Mouse (Mus musculus) heart, embryonic 14.5 days (tissue): Measurements from ENCODE around the gene Crip2. TPM values are rescaled to one million over a fixed set of nuclear protein-coding genes. Genes with fewer than 3 reads are reported as not detected.

Experiments
- ATAC-seq: fragments of 200-750 bp; cut with Nextera tagmentation; 2 replicates; pipeline ENCODE4 v1.8.0; 2017; ENCODE audit warnings: low read depth, moderate TSS enrichment; ENCODE audit not compliant: insufficient number of reproducible peaks, insufficient read depth, low FRiP score
- H3K27ac ChIP-seq, 2 experiments: fragments of 200-500 bp in 1 of 2; fragments of 300-500 bp in 1 of 2; sonication (generic) in 1 of 2; replicated peaks in 1 of 2; 2 replicates each; pipeline ENCODE4 v1.5.1; 2012 to 2014; ENCODE audit warnings: low read depth in 2 of 2, low read length in 2 of 2, control low read depth in 1 of 2, mild to moderate bottlenecking in 1 of 2, mixed read lengths in 1 of 2; ENCODE audit not compliant: control insufficient read depth in 1 of 2, insufficient read depth in 1 of 2
- H3K27me3 ChIP-seq: fragments of 300-500 bp; sonication (generic); 2 replicates; pipeline ENCODE4 v1.6.1; 2014; ENCODE audit warnings: mild to moderate bottlenecking, low read length, control low read depth; ENCODE audit not compliant: control insufficient read depth, insufficient read depth
- H3K36me3 ChIP-seq: fragments of 300-500 bp; sonication (generic); 2 replicates; pipeline ENCODE4 v1.6.1; 2014; ENCODE audit warnings: mild to moderate bottlenecking, control low read depth, low read length, mixed read lengths; ENCODE audit not compliant: control insufficient read depth, insufficient read depth
- H3K4me1 ChIP-seq, 2 experiments: fragments of 200-500 bp in 1 of 2; fragments of 300-500 bp in 1 of 2; sonication (generic) in 1 of 2; 2 replicates each; pipeline ENCODE4 v1.6.1; 2012 to 2014; ENCODE audit warnings: low read length in 2 of 2, control low read depth in 1 of 2, mixed read lengths in 1 of 2; ENCODE audit not compliant: control insufficient read depth in 2 of 2, insufficient read depth in 2 of 2
- H3K4me2 ChIP-seq: fragments of 300-500 bp; sonication (generic); 2 replicates; pipeline ENCODE4 v1.6.1; 2014; ENCODE audit warnings: mild to moderate bottlenecking, low read length
- H3K4me3 ChIP-seq, 2 experiments: fragments of 200-500 bp in 1 of 2; fragments of 300-500 bp in 1 of 2; sonication (generic) in 1 of 2; 2 replicates each; pipeline ENCODE4 v1.5.1; 2012 to 2014; ENCODE audit warnings: low read length in 2 of 2, mild to moderate bottlenecking in 2 of 2, control low read depth in 1 of 2, low read depth in 1 of 2, moderate library complexity in 1 of 2; ENCODE audit not compliant: control insufficient read depth in 1 of 2, insufficient read depth in 1 of 2
- H3K9ac ChIP-seq: fragments of 300-500 bp; sonication (generic); 2 replicates; pipeline ENCODE4 v1.6.1; 2014; ENCODE audit warnings: mild to moderate bottlenecking, low read length
- H3K9me3 ChIP-seq: fragments of 300-500 bp; sonication (generic); 2 replicates; pipeline ENCODE4 v1.6.1; 2016; ENCODE audit warnings: low read length, control low read depth; ENCODE audit not compliant: control insufficient read depth
- WGBS: fragments of 180-500 bp; shearing (Covaris S2); extraction: QIAGEN DNeasy Blood & Tissue Kit; methylation state at CpG from one replicate; pipeline ENCODE4 v1.1.7; 2014; 5-methylcytosine and 5-hydroxymethylcytosine counted together
- polyA plus RNA-seq: library from polyadenylated mRNA; unstranded; fragments of >200 nt; fragmentation: Nextera tagmentation; extraction: Ambion mirVana; gene quantifications from 2 replicates; pipeline ENCODE4 v1.2.1, GENCODE M21; 2014

The Crip2 gene
- polyA plus RNA-seq, 1 experiment from 2014 or later = 1,706 TPM

- Histone ChIP-seq H3K9ac (peak overlapping the region; percentile 99), H3K4me2 (0 out of 2 replicates have a peak overlapping the region, but pooled peaks have one; percentile 96)
These were observed 4.8 kb downstream of the Crip2 start for GRCm38 (mm10) chr12:113144886-113145285.

GRCm38 (mm10) chr12:113145591-113145990 lies 5.6 kb downstream of the Crip2 start:
- Histone ChIP-seq H3K27me3 (no peaks in the 10 kb centered on the region), H3K4me3 (no peak overlapping the region), H3K36me3 (peaks cover 55% of the 10 kb centered on the region), H3K4me1 (peaks cover 54 to 68% of the 10 kb centered on the region in 2 experiments), H3K9ac (peak overlapping the region; percentile 63; the same call in 1 of the 2 replicates), H3K4me2 (peak overlapping the region; percentile 46; the same call in 1 of the 2 replicates), H3K27ac (peak overlapping the region; percentile 21 to 72; a peak in 2 of 4 replicates), H3K9me3 (no peaks in the 10 kb centered on the region)
- no peak for ATAC-seq
- 80% methylated on average over 5 of the region's 5 CpGs for WGBS

More at GRCm38 (mm10) chr12:113144886-113145285, 4.8 kb downstream of the Crip2 start:
- H3K27ac ChIP-seq = peak overlapping the region in 1 of 2 experiments; percentile 55; a peak in 2 of 4 replicates
- no peak for ATAC-seq
- WGBS = 83% methylated on average over 16 of the region's 16 CpGs
- no peaks in the 10 kb centered on the region for H3K9me3 ChIP-seq
- no peak overlapping the region for H3K4me3 ChIP-seq
- H3K36me3 ChIP-seq = peaks cover 55% of the 10 kb centered on the region
- H3K4me1 ChIP-seq = peaks cover 53 to 66% of the 10 kb centered on the region in 2 experiments
- H3K27me3 ChIP-seq = no peaks in the 10 kb centered on the region

GRCm38 (mm10) chr12:113146112-113147057 lies 6.3 kb downstream of the Crip2 start, which contains the start of gene Crip1:
Gene Crip1 (plus strand): TSS chr12:113146316.
- peaks cover 53% of the 10 kb centered on the region for H3K36me3 ChIP-seq
- peak within 1 kb of the TSS; percentile 99 for H3K9ac ChIP-seq
- H3K4me3 ChIP-seq = peak within 1 kb of the TSS in 1 of 2 experiments; percentile 4; a peak in 2 of 4 replicates
- H3K27me3 ChIP-seq = no peaks in the 10 kb centered on the region
- ATAC-seq = no peak
- H3K9me3 ChIP-seq = no peaks in the 10 kb centered on the region
- peak within 1 kb of the TSS; percentile 68 to 72 for H3K27ac ChIP-seq
- peaks cover 61 to 76% of the 10 kb centered on the region in 2 experiments for H3K4me1 ChIP-seq
- peak within 1 kb of the TSS; percentile 46 for H3K4me2 ChIP-seq
- WGBS = 10% methylated on average over 45 of the region's 45 CpGs

- no peaks in the 10 kb centered on the region for H3K9me3 ChIP-seq
- peaks cover 46% of the 10 kb centered on the region for H3K36me3 ChIP-seq
- no peak overlapping the region for H3K4me3 ChIP-seq
- no peak overlapping the region for H3K4me2 ChIP-seq
- H3K9ac ChIP-seq = peak overlapping the region; percentile 63; the same call in 1 of the 2 replicates
- 66% methylated on average over 8 of the region's 8 CpGs for WGBS
- peak overlapping the region; percentile 68 to 72; a peak in 3 of 4 replicates for H3K27ac ChIP-seq
- no peaks in the 10 kb centered on the region for H3K27me3 ChIP-seq
- no peak for ATAC-seq
- peaks cover 59 to 83% of the 10 kb centered on the region in 2 experiments for H3K4me1 ChIP-seq
These were observed 7.4 kb downstream of the Crip2 start for GRCm38 (mm10) chr12:113147481-113147880.

- Histone ChIP-seq H3K27me3 (no peaks in the 10 kb centered on the region), H3K4me2 (no peak overlapping the region), H3K9ac (0 out of 2 replicates have a peak overlapping the region, but pooled peaks have one; percentile 63), H3K4me1 (peaks cover 57 to 78% of the 10 kb centered on the region in 2 experiments), H3K27ac (peak overlapping the region in 1 of 2 experiments; percentile 72; a peak in 1 of 4 replicates), H3K36me3 (peaks cover 39% of the 10 kb centered on the region), H3K4me3 (no peak overlapping the region), H3K9me3 (no peaks in the 10 kb centered on the region)
- WGBS = 41% methylated on average over 16 of the region's 16 CpGs
- no peak for ATAC-seq
These were observed 8.5 kb downstream of the Crip2 start for GRCm38 (mm10) chr12:113148381-113149035.

- no peak overlapping the region for H3K4me2 ChIP-seq
- H3K27me3 ChIP-seq = no peaks in the 10 kb centered on the region
- peaks cover 31% of the 10 kb centered on the region for H3K36me3 ChIP-seq
- no peak overlapping the region for H3K9ac ChIP-seq
- H3K27ac ChIP-seq = no peak overlapping the region
- WGBS = 46% methylated on average over 4 of the region's 4 CpGs
- no peaks in the 10 kb centered on the region for H3K9me3 ChIP-seq
- H3K4me1 ChIP-seq = peaks cover 50 to 69% of the 10 kb centered on the region in 2 experiments
- H3K4me3 ChIP-seq = no peak overlapping the region
- ATAC-seq = no peak
These were observed 9.3 kb downstream of the Crip2 start for GRCm38 (mm10) chr12:113149341-113149740.

- ATAC-seq = no peak
- H3K4me3 ChIP-seq = no peak overlapping the region
- WGBS = 83% methylated on average over 3 of the region's 3 CpGs
These were observed 9.9 kb downstream of the Crip2 start for GRCm38 (mm10) chr12:113149896-113150295.

More at GRCm38 (mm10) chr12:113149896-113150295, 9.9 kb downstream of the Crip2 start:
- H3K4me1 ChIP-seq = peaks cover 53 to 68% of the 10 kb centered on the region in 2 experiments
- peaks cover 25% of the 10 kb centered on the region for H3K36me3 ChIP-seq
- H3K9ac ChIP-seq = no peak overlapping the region
- no peak overlapping the region for H3K27ac ChIP-seq
- H3K9me3 ChIP-seq = no peaks in the 10 kb centered on the region
- H3K27me3 ChIP-seq = no peaks in the 10 kb centered on the region
- H3K4me2 ChIP-seq = no peak overlapping the region
